Mouse (Mus musculus) neutrophil, adult 83 days (primary cell): ENCODE results near the gene Tlnrd1. TPM values are rescaled to one million over a fixed set of nuclear protein-coding genes. Genes with fewer than 3 reads are reported as not detected.

Experiments used
- total RNA-seq, 2 experiments: library from RNA; stranded (reverse); gene quantifications; one replicate each; pipeline ENCODE4 v1.2.4; 2023

Tlnrd1 gene
- total RNA-seq, result 10 to 100 TPM; 19.8 to 21.2 TPM

DNA sequence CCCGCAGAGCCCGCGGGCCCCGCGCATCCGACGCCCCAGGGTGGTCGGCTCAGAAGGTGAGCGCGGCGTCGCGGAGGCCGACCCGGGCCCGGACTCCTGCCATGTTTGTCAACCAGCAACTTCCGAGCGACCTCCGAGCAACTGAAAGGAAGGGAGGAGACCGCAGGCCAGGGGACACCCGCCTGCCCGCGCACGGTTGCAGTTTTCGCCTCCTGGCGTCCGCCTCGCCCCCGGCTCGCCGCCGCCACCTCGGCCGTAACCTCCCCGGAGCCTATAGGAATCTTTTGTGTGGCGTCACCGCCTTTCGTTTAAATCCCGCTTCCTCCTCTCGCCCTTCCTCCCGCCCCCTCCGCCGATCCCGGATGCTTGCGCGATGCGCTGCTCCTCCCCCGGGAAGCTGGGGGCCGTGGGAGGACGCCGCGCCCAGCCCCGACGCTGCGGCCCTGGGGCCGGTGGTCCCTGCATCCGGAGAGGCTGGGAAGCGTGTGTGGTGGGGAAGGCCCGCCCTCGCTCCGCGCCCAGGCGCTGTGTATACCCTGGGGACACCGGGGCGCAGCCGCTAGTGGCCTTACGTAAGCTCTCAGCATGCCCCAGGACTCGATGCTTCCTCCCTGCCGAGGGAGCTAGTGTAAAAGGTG lies at the start of gene Tlnrd1, which contains the start of gene Mesd:
Tlnrd1 (minus strand) TSS at position 285 of the 638 bp plus-strand sequence.
Mesd (plus strand) TSS at position 446 of the 638 bp plus-strand sequence.

Other genes starting within 250 kb of the Tlnrd1 start
- 100 to 1,000 TPM; 242 to 244 TPM for gene Il16, start 138.6 kb downstream of the Tlnrd1 start, total RNA-seq
- gene Cfap161, start 89.4 kb downstream of the Tlnrd1 start, total RNA-seq, result 1 to 10 TPM in 1 of 2 experiments, under 1 TPM in 1; 0.37 to 1.0 TPM
- 10 to 100 TPM; 19.6 to 32.9 TPM for gene Mesd, start 161 bp upstream of the Tlnrd1 start, total RNA-seq
- gene Cemip, start 202.2 kb upstream of the Tlnrd1 start, total RNA-seq, result under 1 TPM; 0.20 to 0.44 TPM